Mouse (Mus musculus) liver, adult 10 weeks (tissue): ENCODE results near the gene Sptssb. TPM values are rescaled to one million over a fixed set of nuclear protein-coding genes. Genes with fewer than 3 reads are reported as not detected.

Source experiments
- polyA plus RNA-seq: library from polyadenylated mRNA; stranded (reverse); fragments of 350-450 nt; fragmentation: Illumina TruSeq; extraction: RNeasy Lipid Tissue Mini Kit (QIAGEN cat#74804); gene quantifications from one replicate; pipeline ENCODE4 v1.2.3, GENCODE M21; 2014; ENCODE audit warnings: low read depth, low replicate concordance

The Sptssb gene
- 0.66 TPM for polyA plus RNA-seq

GRCm38 (mm10) chr3:69859858-69860588, at the start of gene Sptssb:
Gene Sptssb, minus strand, starts transcription at chr3:69859940.

Other genes starting within 250 kb of the Sptssb start
- gene Nmd3, start 138.0 kb downstream of the Sptssb start, polyA plus RNA-seq: 101 TPM
- gene Otol1, start 147.7 kb upstream of the Sptssb start, polyA plus RNA-seq: not detected